Mouse (Mus musculus): ENCODE results near the gene Cul4a.

The Cul4a gene

GRCm38 (mm10) chr8:13180408-13180807 lies 75.0 kb downstream of the Cul4a start:
- DNase-seq: no peak

- no peak for DNase-seq
Measured at GRCm38 (mm10) chr8:13180911-13181690, 75.7 kb downstream of the Cul4a start.

- DNase-seq: no peak
Measured at GRCm38 (mm10) chr8:13181691-13181976, 76.2 kb downstream of the Cul4a start.

- DNase-seq: no peak
Measured at GRCm38 (mm10) chr8:13186819-13187218, 81.4 kb downstream of the Cul4a start.

GRCm38 (mm10) chr8:13187229-13187628 lies 81.8 kb downstream of the Cul4a start:
- DNase-seq: no peak

- DNase-seq: no peak
Measured at GRCm38 (mm10) chr8:13187638-13188037, 82.2 kb downstream of the Cul4a start.

GRCm38 (mm10) chr8:13188052-13188555 lies 82.7 kb downstream of the Cul4a start:
- no peak for DNase-seq

GRCm38 (mm10) chr8:13188857-13189256 lies 83.4 kb downstream of the Cul4a start:
- no peak for DNase-seq

GRCm38 (mm10) chr8:13190235-13190634 lies 84.8 kb downstream of the Cul4a start:
- DNase-seq: no peak

- no peak for DNase-seq
Measured at GRCm38 (mm10) chr8:13194818-13195217, 89.4 kb downstream of the Cul4a start.

- no peak for DNase-seq
Measured at GRCm38 (mm10) chr8:13197493-13197892, 92.1 kb downstream of the Cul4a start.

Data from cerebellum, adult 8-10 months (tissue).